Mouse (Mus musculus) layer of hippocampus, postnatal 14 days (tissue): ENCODE data around the gene Dnal1. TPM values are rescaled to one million over a fixed set of nuclear protein-coding genes. Genes with fewer than 3 reads are reported as not detected.

Source experiments
- DNase-seq, 2 experiments: peaks; one replicate each; pipeline ENCODE4 v3.0.0; 2021 to 2022; ENCODE audit warnings: low spot score in 2 of 2, mixed read lengths in 1 of 2
- total RNA-seq, 2 experiments: library from RNA; stranded (reverse); gene quantifications; 2 replicates each; pipeline ENCODE4 v1.2.3; 2021

The Dnal1 gene
- total RNA-seq, 2 experiments from 2014 or later: 94.3 to 102 TPM

- DNase-seq: no peak
These were observed 47.7 kb downstream of the Dnal1 start for GRCm38 (mm10) chr12:84161616-84162433.

- DNase-seq: no peak
These were observed 49.0 kb downstream of the Dnal1 start for GRCm38 (mm10) chr12:84163133-84163532.

- DNase-seq: no peak
These were observed 49.5 kb downstream of the Dnal1 start for GRCm38 (mm10) chr12:84163586-84164110.

- no peak for DNase-seq
These were observed 51.6 kb downstream of the Dnal1 start for GRCm38 (mm10) chr12:84165631-84166373.

GRCm38 (mm10) chr12:84170610-84171009, 56.4 kb downstream of the Dnal1 start:
- DNase-seq: no peak

GRCm38 (mm10) chr12:84172216-84172615, 58.0 kb downstream of the Dnal1 start:
- DNase-seq: no peak

DNA sequence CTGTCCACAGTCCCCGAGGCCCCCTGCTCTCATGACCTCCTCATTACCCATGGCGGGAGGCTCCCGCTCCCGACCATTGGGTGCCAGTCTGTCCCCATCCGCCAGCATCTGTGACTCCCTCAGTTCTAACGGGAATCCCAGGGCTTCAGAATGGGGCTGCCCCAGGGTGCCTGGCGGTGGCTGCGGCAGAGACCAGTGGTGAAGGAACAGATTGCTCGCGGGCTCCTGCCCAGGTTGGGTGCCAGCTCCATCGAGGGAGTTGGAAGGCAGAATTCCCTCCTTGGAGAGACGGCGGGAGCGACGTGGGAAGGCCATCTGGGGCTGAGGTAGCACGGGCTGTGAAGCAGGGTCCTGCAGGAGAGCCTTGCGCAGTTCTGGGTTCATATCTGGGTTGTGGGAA, 58.7 kb downstream of the Dnal1 start:
- no peak for DNase-seq

DNA sequence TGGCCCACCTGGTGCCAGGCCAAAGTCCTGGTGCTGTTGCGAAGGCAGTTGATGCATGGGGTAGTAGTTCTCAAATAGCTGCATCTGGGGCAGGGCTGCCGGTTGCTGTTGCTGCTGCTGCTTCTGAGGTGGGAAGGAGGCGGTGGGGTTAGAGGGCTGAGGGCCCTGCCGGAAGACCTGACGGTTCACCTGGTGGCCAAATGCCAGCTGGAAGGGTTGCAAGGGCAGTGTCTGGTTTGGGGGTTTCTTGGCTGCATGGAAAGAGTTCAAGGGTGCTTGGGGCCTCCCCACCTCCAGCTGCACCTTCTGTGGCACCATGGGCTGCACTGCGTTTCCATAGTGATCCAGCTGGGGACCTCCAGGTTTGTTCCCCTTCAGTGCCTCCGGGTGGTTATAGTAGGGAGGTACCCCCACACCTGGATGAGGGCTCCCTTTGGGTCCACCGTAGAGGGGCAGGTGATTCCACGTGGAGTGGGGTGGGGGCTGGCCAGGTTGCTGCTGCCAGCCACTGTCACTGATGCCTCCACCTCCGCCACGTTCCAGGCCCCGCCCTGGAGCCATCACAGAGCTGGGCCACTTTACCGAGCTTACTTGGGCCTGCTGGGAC, 59.2 kb downstream of the Dnal1 start:
- DNase-seq: no peak

DNA sequence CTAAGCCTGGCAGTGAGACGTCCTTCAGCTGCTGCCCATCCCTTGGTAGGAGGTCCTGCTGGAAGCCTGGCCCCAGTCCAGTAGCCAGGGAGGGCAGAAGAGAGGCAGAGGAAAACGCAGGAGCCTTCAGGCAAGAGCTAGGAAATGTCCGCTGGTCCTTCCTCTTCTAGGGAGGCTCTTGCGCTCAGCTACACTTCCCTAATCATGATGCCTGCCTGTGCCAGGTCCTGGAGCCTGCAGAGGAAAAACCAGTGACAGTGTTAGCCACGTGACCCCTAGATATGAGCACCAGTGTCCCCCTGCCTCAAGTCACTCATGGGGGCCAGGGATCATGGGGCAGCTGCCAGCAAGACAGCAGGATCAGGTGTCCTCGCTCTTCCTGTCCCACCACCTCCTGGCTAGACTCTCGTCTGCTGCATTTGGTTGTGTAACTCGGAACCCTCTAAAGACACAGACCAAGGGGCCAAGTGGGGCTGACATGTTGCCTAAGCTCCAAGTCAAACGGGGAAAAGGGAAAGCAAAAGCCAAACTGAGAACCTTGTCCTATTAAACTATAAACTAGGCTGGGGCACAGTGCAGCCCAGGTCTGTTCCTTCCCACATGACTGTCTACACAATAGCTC, 60.1 kb downstream of the Dnal1 start:
- DNase-seq: no peak

DNA sequence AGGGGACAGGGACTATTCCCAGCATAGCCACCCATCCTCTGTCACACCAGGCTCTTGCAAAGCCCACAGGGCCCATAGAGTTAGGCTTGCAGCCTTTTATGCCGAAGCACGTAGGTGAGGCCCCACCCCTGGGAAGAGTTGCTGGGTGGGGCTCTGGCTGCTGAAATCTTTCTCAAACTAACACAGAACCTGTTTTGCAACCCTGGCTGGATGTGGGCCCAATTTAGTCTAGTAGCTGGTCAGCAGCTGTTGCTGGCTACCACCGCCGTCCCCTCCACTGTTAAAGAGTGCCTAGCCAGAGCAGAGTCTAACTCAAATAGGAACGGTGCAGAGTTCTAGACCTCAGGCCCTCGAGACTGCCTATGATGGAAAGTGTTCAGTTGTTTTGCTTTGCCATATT, 60.7 kb downstream of the Dnal1 start:
- no peak for DNase-seq

DNA sequence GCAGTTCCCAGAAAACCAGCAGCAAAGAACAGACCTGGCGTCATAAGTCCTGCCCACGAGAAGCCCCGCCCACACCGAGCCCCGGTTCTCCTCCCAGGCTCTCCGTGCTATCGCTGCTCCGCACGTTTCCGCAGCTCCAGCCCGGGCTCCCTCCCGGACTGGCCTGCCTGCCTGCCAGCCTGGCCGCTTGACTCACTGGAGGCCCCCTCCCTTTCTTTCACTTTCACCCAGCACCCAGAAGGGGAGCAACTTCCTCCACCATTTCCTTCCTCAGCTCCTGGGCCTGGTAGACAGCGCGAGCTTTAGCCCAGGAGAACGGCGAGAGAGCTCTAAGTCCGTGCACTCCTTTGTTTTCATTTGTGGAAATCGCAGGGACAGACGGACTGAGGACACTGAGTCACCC, 61.5 kb downstream of the Dnal1 start:
- peak; percentile 75 to 80 for DNase-seq

DNA sequence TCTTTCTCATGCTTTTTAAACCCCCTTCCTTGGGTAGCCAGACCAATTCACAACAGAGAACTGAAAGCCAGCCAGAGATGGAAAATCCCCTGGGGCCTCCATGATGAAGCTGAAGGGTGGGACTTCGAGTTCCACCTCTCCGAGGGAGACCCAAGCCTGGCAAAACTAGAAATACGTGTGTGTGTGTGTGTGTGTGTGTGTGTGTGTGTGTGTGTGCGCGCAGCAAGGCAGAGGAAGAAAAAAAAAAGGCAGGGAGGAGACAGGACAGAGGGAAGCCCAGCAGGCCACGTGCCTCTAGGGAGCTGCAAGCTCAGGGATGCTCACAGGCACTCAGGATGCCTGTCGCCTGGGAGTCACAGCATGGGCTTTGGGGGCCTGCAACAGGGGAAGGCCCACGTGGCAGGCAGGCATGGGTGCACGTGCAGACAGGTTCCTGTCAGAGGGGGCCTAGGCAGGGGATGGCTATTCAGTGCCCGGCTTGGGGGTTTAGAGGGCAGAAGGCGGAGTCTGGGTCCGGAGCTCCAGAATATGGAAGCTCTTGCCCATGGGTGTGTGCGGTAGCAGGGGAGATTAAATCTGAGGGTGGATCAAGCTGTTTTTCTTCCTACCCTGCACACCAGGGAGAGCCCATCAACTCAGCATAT, 62.1 kb downstream of the Dnal1 start:
- no peak for DNase-seq

- DNase-seq: no peak
These were observed 63.0 kb downstream of the Dnal1 start for GRCm38 (mm10) chr12:84176886-84177765.

GRCm38 (mm10) chr12:84178052-84178451, 63.9 kb downstream of the Dnal1 start:
- DNase-seq: no peak

GRCm38 (mm10) chr12:84178652-84179445, 64.7 kb downstream of the Dnal1 start:
- DNase-seq: no peak

DNA sequence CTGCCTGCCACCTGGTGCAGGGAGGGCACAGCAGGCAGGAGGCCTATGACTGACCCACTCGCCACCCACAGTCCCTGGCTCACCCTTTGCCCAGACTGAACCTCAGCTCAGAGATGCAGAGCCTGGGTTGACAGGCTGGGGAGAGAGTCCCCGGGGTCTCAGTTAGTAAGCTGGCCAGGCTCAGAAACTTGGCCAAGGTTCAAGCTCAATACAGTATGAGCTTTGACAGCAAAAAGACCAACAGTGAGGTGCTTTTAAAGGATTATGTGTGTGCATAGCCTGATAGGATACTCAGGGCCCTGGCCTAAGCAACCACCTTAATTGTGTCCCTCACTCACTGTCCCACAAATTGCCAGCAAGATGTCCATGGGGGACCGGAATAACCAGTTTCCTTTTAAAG, 65.9 kb downstream of the Dnal1 start:
- no peak for DNase-seq

GRCm38 (mm10) chr12:84180701-84181435, 66.7 kb downstream of the Dnal1 start:
- DNase-seq: peak; percentile 43 to 53

GRCm38 (mm10) chr12:84181999-84182398, 67.8 kb downstream of the Dnal1 start:
- DNase-seq: no peak
